Mouse (Mus musculus): ENCODE measurements at regions not wholly inside any gene's neighbourhood (a gene's known extent, or its start where the extent isn't known, plus 50 kb on each side); places are given as distances from the start of the nearest gene placed in this dataset.

- Histone ChIP-seq H3K4me2 (replicated peaks; ENCODE audit: low read depth, low read length) (no peak overlapping the region), H3K27me3 (replicated peaks; ENCODE audit: insufficient read depth, low read length) (no peaks in the 10 kb centered on the region), H3K9me3 (ENCODE audit: low read length) (no peaks in the 10 kb centered on the region), H3K9ac (replicated peaks; ENCODE audit: low read depth) (no peak overlapping the region), H3K4me1 (ENCODE audit: insufficient read depth, low read depth, low read length) (peaks cover 7% of the 10 kb centered on the region; the same call in 1 of the 2 replicates), H3K27ac (ENCODE audit: low read length) (no peak overlapping the region), H3K36me3 (ENCODE audit: insufficient read depth, low read length) (no peaks in the 10 kb centered on the region), H3K4me3 (ENCODE audit: low read depth, low read length) (no peak overlapping the region)
- ATAC-seq (peak; percentile 67), DNase-seq (ENCODE audit: low spot score) (peak; percentile 33)
- WGBS, result 57% methylated on average over 11 of the region's 11 CpGs
- TF ChIP-seq EP300 (IDR thresholded peaks at IDR 0.05) (no peak), CTCF (IDR thresholded peaks at IDR 0.05) (no peak)
Measured at GRCm38 (mm10) chr11:19827996-19828395, 96.2 kb upstream of the Spred2 start.

- H3K36me3 ChIP-seq (ENCODE audit: insufficient read depth, low read length), result no peaks in the 10 kb centered on the region
- H3K4me2 ChIP-seq (replicated peaks; ENCODE audit: low read depth, low read length), result no peak overlapping the region
- TF ChIP-seq CTCF (IDR thresholded peaks at IDR 0.05) (no peak), EP300 (IDR thresholded peaks at IDR 0.05) (no peak)
- no peak overlapping the region for H3K27ac ChIP-seq (ENCODE audit: low read length)
- no peaks in the 10 kb centered on the region for H3K9me3 ChIP-seq (ENCODE audit: low read length)
- peaks cover 7% of the 10 kb centered on the region; the same call in 1 of the 2 replicates for H3K4me1 ChIP-seq (ENCODE audit: insufficient read depth, low read depth, low read length)
- WGBS, result 34% methylated on average over 8 of the region's 8 CpGs
- ATAC-seq (peak; percentile 65), DNase-seq (ENCODE audit: low spot score) (peak; percentile 28)
- H3K4me3 ChIP-seq (ENCODE audit: low read depth, low read length), result no peak overlapping the region
- H3K9ac ChIP-seq (replicated peaks; ENCODE audit: low read depth), result no peak overlapping the region
- no peaks in the 10 kb centered on the region for H3K27me3 ChIP-seq (replicated peaks; ENCODE audit: insufficient read depth, low read length)
Measured at GRCm38 (mm10) chr11:19828959-19829401, 95.2 kb upstream of the Spred2 start.

- DNase-seq (ENCODE audit: low spot score) (no peak), ATAC-seq (no peak)
- H3K4me1 ChIP-seq (ENCODE audit: insufficient read depth, low read depth, low read length), result peaks cover 7% of the 10 kb centered on the region; the same call in 1 of the 2 replicates
- TF ChIP-seq EP300 (IDR thresholded peaks at IDR 0.05) (no peak), CTCF (IDR thresholded peaks at IDR 0.05) (no peak)
- no peak overlapping the region for H3K4me3 ChIP-seq (ENCODE audit: low read depth, low read length)
- H3K36me3 ChIP-seq (ENCODE audit: insufficient read depth, low read length), result no peaks in the 10 kb centered on the region
- 45% methylated on average over 9 of the region's 9 CpGs for WGBS
- H3K9me3 ChIP-seq (ENCODE audit: low read length), result no peaks in the 10 kb centered on the region
- H3K27ac ChIP-seq (ENCODE audit: low read length), result no peak overlapping the region
- no peak overlapping the region for H3K4me2 ChIP-seq (replicated peaks; ENCODE audit: low read depth, low read length)
- no peaks in the 10 kb centered on the region for H3K27me3 ChIP-seq (replicated peaks; ENCODE audit: insufficient read depth, low read length)
- H3K9ac ChIP-seq (replicated peaks; ENCODE audit: low read depth), result no peak overlapping the region
Measured at GRCm38 (mm10) chr11:19829564-19830279, 94.5 kb upstream of the Spred2 start.

DNA sequence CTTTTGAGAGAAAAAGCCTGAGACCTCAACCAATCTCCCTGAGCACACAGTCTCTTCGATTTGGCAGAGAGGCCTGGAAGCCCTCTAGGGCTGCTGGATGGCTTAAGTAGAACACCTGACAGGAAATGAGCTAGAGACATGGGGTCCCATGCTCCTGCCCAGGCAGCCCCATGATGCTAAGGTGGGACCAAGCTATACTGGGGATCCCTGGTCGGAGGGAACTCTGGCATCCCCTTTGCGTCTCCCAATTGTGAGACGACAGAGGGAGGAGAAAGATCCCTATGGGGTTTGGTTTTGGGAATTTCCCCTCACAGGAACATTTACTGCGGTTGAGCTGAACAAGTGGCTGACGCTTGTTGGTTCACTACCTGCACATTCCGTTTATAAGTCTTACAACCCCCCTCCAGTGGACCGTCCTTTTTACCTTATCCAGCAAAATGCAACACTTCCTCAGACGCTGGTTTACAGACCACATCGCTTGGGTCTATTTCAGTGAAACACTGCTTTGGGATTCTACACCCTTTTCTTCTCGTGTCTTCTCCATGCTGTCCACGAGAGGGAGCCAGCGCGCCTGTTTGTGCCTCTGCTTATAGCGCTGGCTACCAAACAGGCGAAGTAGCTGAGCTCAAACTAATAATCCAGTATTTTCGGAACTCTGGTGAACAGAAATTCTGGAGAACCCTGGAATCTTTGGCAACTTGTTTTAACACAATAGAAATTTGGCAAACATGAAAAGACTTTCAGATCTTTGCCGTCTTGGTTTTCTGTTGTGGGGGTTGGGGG is 93.7 kb upstream of the Spred2 start:
- Histone ChIP-seq H3K27ac (ENCODE audit: low read length) (no peak overlapping the region), H3K9ac (replicated peaks; ENCODE audit: low read depth) (no peak overlapping the region), H3K4me1 (ENCODE audit: insufficient read depth, low read depth, low read length) (peaks cover 7% of the 10 kb centered on the region; the same call in 1 of the 2 replicates), H3K9me3 (ENCODE audit: low read length) (no peaks in the 10 kb centered on the region), H3K4me2 (replicated peaks; ENCODE audit: low read depth, low read length) (no peak overlapping the region), H3K27me3 (replicated peaks; ENCODE audit: insufficient read depth, low read length) (no peaks in the 10 kb centered on the region), H3K36me3 (ENCODE audit: insufficient read depth, low read length) (no peaks in the 10 kb centered on the region), H3K4me3 (ENCODE audit: low read depth, low read length) (no peak overlapping the region)
- DNase-seq (ENCODE audit: low spot score), result peak; percentile 89
- no peak for TF ChIP-seq EP300 (IDR thresholded peaks at IDR 0.05)
- TF ChIP-seq CTCF (IDR thresholded peaks at IDR 0.05), result peak; percentile 95
- 18% methylated on average over 18 of the region's 18 CpGs for WGBS
- no peak for ATAC-seq

DNA sequence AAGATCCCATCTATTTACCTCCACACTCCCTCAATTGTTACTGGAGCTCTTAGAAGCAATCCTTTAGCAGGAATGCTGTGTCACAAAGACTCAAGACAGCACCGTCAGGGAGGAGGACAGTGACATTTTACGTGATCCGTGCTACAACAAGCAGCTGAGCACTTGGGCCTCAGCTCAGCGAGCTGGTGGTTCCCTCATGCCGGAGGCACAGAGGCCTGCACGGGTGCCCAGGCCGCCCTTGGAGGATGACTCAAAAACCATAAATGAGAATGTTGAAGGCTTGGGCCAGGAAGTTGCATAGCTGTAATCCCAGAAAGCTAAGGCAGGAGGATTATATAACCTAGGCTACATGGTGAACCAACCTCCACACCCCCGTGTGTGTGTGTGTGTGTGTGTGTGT is 89.6 kb upstream of the Spred2 start:
- WGBS, result 84% methylated on average over 8 of the region's 8 CpGs
- no peak for TF ChIP-seq EP300 (IDR thresholded peaks at IDR 0.05)
- no peak for TF ChIP-seq CTCF (IDR thresholded peaks at IDR 0.05)
- no peak overlapping the region for H3K27ac ChIP-seq (ENCODE audit: low read length)

DNA sequence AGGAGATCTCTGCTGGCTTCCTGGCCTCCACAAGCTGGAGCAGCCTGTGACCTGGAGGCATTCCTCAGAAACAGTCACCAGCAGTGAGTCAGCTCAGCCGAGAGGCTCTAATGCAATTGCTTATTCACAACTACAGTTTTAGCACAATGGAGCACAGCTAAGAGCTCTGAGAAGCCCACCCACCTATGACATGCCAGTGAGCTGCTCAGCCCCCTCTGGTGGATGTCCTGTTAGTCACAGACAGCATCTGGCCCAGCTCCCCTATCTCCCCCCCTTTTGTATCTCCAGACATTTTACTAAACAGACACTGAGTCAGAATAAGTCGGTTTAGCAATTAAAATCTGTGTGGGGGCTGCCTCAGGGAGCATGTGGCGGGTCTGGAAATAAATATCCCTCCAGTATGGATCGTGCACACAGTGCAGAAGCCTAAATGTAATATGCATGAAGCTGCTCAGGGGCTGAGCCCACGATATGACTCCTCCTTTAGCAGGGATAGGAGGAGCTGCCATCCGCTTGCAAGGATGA is 88.9 kb upstream of the Spred2 start:
- Histone ChIP-seq H3K4me2 (replicated peaks; ENCODE audit: low read depth, low read length) (no peak overlapping the region), H3K9me3 (ENCODE audit: low read length) (no peaks in the 10 kb centered on the region), H3K4me1 (ENCODE audit: insufficient read depth, low read depth, low read length) (no peaks in the 10 kb centered on the region), H3K4me3 (ENCODE audit: low read depth, low read length) (no peak overlapping the region), H3K36me3 (ENCODE audit: insufficient read depth, low read length) (no peaks in the 10 kb centered on the region), H3K9ac (replicated peaks; ENCODE audit: low read depth) (no peak overlapping the region), H3K27me3 (replicated peaks; ENCODE audit: insufficient read depth, low read length) (no peaks in the 10 kb centered on the region), H3K27ac (ENCODE audit: low read length) (no peak overlapping the region)
- ATAC-seq (peak; percentile 47), DNase-seq (ENCODE audit: low spot score) (peak; percentile 52)
- TF ChIP-seq EP300 (IDR thresholded peaks at IDR 0.05) (no peak), CTCF (IDR thresholded peaks at IDR 0.05) (peak; percentile 45)
- WGBS, result 40% methylated on average over 6 of the region's 6 CpGs

More for the DNA sequence above, 89.6 kb upstream of the Spred2 start:
- DNase-seq (ENCODE audit: low spot score) (no peak), ATAC-seq (no peak)
- H3K9me3 ChIP-seq (ENCODE audit: low read length), result no peaks in the 10 kb centered on the region
- H3K27me3 ChIP-seq (replicated peaks; ENCODE audit: insufficient read depth, low read length), result no peaks in the 10 kb centered on the region
- no peak overlapping the region for H3K4me3 ChIP-seq (ENCODE audit: low read depth, low read length)
- H3K4me2 ChIP-seq (replicated peaks; ENCODE audit: low read depth, low read length), result no peak overlapping the region
- H3K9ac ChIP-seq (replicated peaks; ENCODE audit: low read depth), result no peak overlapping the region
- H3K4me1 ChIP-seq (ENCODE audit: insufficient read depth, low read depth, low read length), result no peaks in the 10 kb centered on the region
- no peaks in the 10 kb centered on the region for H3K36me3 ChIP-seq (ENCODE audit: insufficient read depth, low read length)
